Mouse (Mus musculus): Measurements from ENCODE around the gene Rgn. TPM values are rescaled to one million over a fixed set of nuclear protein-coding genes. Genes with fewer than 3 reads are reported as not detected.

The Rgn gene
- polyA plus RNA-seq, 2 experiments = 0.20 to 0.26 TPM

- no peak overlapping the region for H3K4me3 ChIP-seq (replicated peaks; ENCODE audit: low read length)
- no peaks in the 10 kb centered on the region for H3K9me3 ChIP-seq (ENCODE audit: control insufficient read depth, low read length)
- H3K27me3 ChIP-seq (ENCODE audit: control insufficient read depth, insufficient read depth, low read length) = no peaks in the 10 kb centered on the region
- DNase-seq (ENCODE audit: low spot score) (no peak), ATAC-seq (ENCODE audit: low FRiP score, low read depth) (no peak)
- no peak overlapping the region for H3K9ac ChIP-seq (ENCODE audit: low read depth, low read length, severe bottlenecking)
- 78% methylated on average over 4 of the region's 4 CpGs for WGBS
- no peaks in the 10 kb centered on the region for H3K4me1 ChIP-seq (ENCODE audit: control insufficient read depth, insufficient read depth, low read length)
- no peak overlapping the region for H3K27ac ChIP-seq (replicated peaks; ENCODE audit: low read depth, low read length)
- H3K4me2 ChIP-seq (replicated peaks; ENCODE audit: low read depth, low read length, severe bottlenecking) = no peak overlapping the region
- no peaks in the 10 kb centered on the region for H3K36me3 ChIP-seq (ENCODE audit: control insufficient read depth, insufficient read depth, low read length)
- TF ChIP-seq POLR2A (IDR thresholded peaks at IDR 0.05; ENCODE audit: borderline replicate concordance, extremely low read depth, insufficient read depth, insufficient read length) = no peak
Observed at GRCm38 (mm10) chrX:20563941-20564340, 14.4 kb downstream of the Rgn start.

GRCm38 (mm10) chrX:20571024-20571423 is 21.4 kb downstream of the Rgn start:
- Histone ChIP-seq H3K9ac (ENCODE audit: low read depth, low read length, severe bottlenecking) (no peak overlapping the region), H3K27ac (replicated peaks; ENCODE audit: low read depth, low read length) (no peak overlapping the region), H3K4me3 (replicated peaks; ENCODE audit: low read length) (no peak overlapping the region), H3K36me3 (ENCODE audit: control insufficient read depth, insufficient read depth, low read length) (no peaks in the 10 kb centered on the region), H3K4me2 (replicated peaks; ENCODE audit: low read depth, low read length, severe bottlenecking) (no peak overlapping the region), H3K4me1 (ENCODE audit: control insufficient read depth, insufficient read depth, low read length) (no peaks in the 10 kb centered on the region), H3K9me3 (ENCODE audit: control insufficient read depth, low read length) (no peaks in the 10 kb centered on the region), H3K27me3 (ENCODE audit: control insufficient read depth, insufficient read depth, low read length) (no peaks in the 10 kb centered on the region)
- DNase-seq (ENCODE audit: low spot score) (peak; percentile 5), ATAC-seq (ENCODE audit: low FRiP score, low read depth) (no peak)
- TF ChIP-seq POLR2A (IDR thresholded peaks at IDR 0.05; ENCODE audit: borderline replicate concordance, extremely low read depth, insufficient read depth, insufficient read length) = no peak
- 50% methylated on average over 2 of the region's 2 CpGs for WGBS

- Histone ChIP-seq H3K36me3 (ENCODE audit: control insufficient read depth, insufficient read depth, low read length) (no peaks in the 10 kb centered on the region), H3K27ac (replicated peaks; ENCODE audit: low read depth, low read length) (no peak overlapping the region), H3K4me2 (replicated peaks; ENCODE audit: low read depth, low read length, severe bottlenecking) (no peak overlapping the region), H3K27me3 (ENCODE audit: control insufficient read depth, insufficient read depth, low read length) (no peaks in the 10 kb centered on the region), H3K9ac (ENCODE audit: low read depth, low read length, severe bottlenecking) (no peak overlapping the region), H3K4me3 (replicated peaks; ENCODE audit: low read length) (no peak overlapping the region), H3K9me3 (ENCODE audit: control insufficient read depth, low read length) (no peaks in the 10 kb centered on the region), H3K4me1 (ENCODE audit: control insufficient read depth, insufficient read depth, low read length) (no peaks in the 10 kb centered on the region)
- ATAC-seq (ENCODE audit: low FRiP score, low read depth) (no peak), DNase-seq (ENCODE audit: low spot score) (no peak)
- 65% methylated on average over 9 of the region's 9 CpGs for WGBS
- TF ChIP-seq POLR2A (IDR thresholded peaks at IDR 0.05; ENCODE audit: borderline replicate concordance, extremely low read depth, insufficient read depth, insufficient read length) = no peak
Observed at GRCm38 (mm10) chrX:20572683-20573082, 23.1 kb downstream of the Rgn start.

- H3K4me2 ChIP-seq (replicated peaks; ENCODE audit: low read depth, low read length, severe bottlenecking) = no peak overlapping the region
- H3K4me3 ChIP-seq (replicated peaks; ENCODE audit: low read length) = no peak overlapping the region
- no peaks in the 10 kb centered on the region for H3K27me3 ChIP-seq (ENCODE audit: control insufficient read depth, insufficient read depth, low read length)
- ATAC-seq (ENCODE audit: low FRiP score, low read depth) (no peak), DNase-seq (ENCODE audit: low spot score) (no peak)
- H3K4me1 ChIP-seq (ENCODE audit: control insufficient read depth, insufficient read depth, low read length) = no peaks in the 10 kb centered on the region
- TF ChIP-seq POLR2A (IDR thresholded peaks at IDR 0.05; ENCODE audit: borderline replicate concordance, extremely low read depth, insufficient read depth, insufficient read length) = no peak
- no peaks in the 10 kb centered on the region for H3K9me3 ChIP-seq (ENCODE audit: control insufficient read depth, low read length)
- no peaks in the 10 kb centered on the region for H3K36me3 ChIP-seq (ENCODE audit: control insufficient read depth, insufficient read depth, low read length)
- no peak overlapping the region for H3K9ac ChIP-seq (ENCODE audit: low read depth, low read length, severe bottlenecking)
- H3K27ac ChIP-seq (replicated peaks; ENCODE audit: low read depth, low read length) = no peak overlapping the region
- 78% methylated on average over 4 of the region's 4 CpGs for WGBS
Observed at GRCm38 (mm10) chrX:20573927-20574326, 24.3 kb downstream of the Rgn start.

- no peak for TF ChIP-seq POLR2A (IDR thresholded peaks at IDR 0.05; ENCODE audit: borderline replicate concordance, extremely low read depth, insufficient read depth, insufficient read length)
- Histone ChIP-seq H3K9me3 (ENCODE audit: control insufficient read depth, low read length) (no peaks in the 10 kb centered on the region), H3K9ac (ENCODE audit: low read depth, low read length, severe bottlenecking) (no peak overlapping the region), H3K27me3 (ENCODE audit: control insufficient read depth, insufficient read depth, low read length) (no peaks in the 10 kb centered on the region), H3K4me2 (replicated peaks; ENCODE audit: low read depth, low read length, severe bottlenecking) (no peak overlapping the region), H3K4me1 (ENCODE audit: control insufficient read depth, insufficient read depth, low read length) (no peaks in the 10 kb centered on the region), H3K4me3 (replicated peaks; ENCODE audit: low read length) (no peak overlapping the region), H3K36me3 (ENCODE audit: control insufficient read depth, insufficient read depth, low read length) (no peaks in the 10 kb centered on the region), H3K27ac (replicated peaks; ENCODE audit: low read depth, low read length) (no peak overlapping the region)
- DNase-seq (ENCODE audit: low spot score) (peak; percentile 12), ATAC-seq (ENCODE audit: low FRiP score, low read depth) (no peak)
- WGBS = 21% methylated on average over 4 of the region's 4 CpGs
Observed at GRCm38 (mm10) chrX:20587968-20588367, 38.4 kb downstream of the Rgn start.

- 87% methylated on average over 4 of the region's 4 CpGs for WGBS
- no peak for TF ChIP-seq POLR2A (IDR thresholded peaks at IDR 0.05; ENCODE audit: borderline replicate concordance, extremely low read depth, insufficient read depth, insufficient read length)
Observed at GRCm38 (mm10) chrX:20608500-20608899, 58.9 kb downstream of the Rgn start.

More at GRCm38 (mm10) chrX:20608500-20608899, 58.9 kb downstream of the Rgn start:
- H3K4me1 ChIP-seq (ENCODE audit: control insufficient read depth, insufficient read depth, low read length) = no peaks in the 10 kb centered on the region
- no peak overlapping the region for H3K9ac ChIP-seq (ENCODE audit: low read depth, low read length, severe bottlenecking)
- no peaks in the 10 kb centered on the region for H3K27me3 ChIP-seq (ENCODE audit: control insufficient read depth, insufficient read depth, low read length)
- ATAC-seq (ENCODE audit: low FRiP score, low read depth) = no peak
- H3K4me3 ChIP-seq (replicated peaks; ENCODE audit: low read length) = no peak overlapping the region
- no peaks in the 10 kb centered on the region for H3K36me3 ChIP-seq (ENCODE audit: control insufficient read depth, insufficient read depth, low read length)
- no peaks in the 10 kb centered on the region for H3K9me3 ChIP-seq (ENCODE audit: control insufficient read depth, low read length)
- H3K27ac ChIP-seq (replicated peaks; ENCODE audit: low read depth, low read length) = no peak overlapping the region
- no peak for DNase-seq (ENCODE audit: low spot score)
- no peak overlapping the region for H3K4me2 ChIP-seq (replicated peaks; ENCODE audit: low read depth, low read length, severe bottlenecking)

Other genes starting within 250 kb of the Rgn start
- gene Rp2, start 185.3 kb upstream of the Rgn start, polyA plus RNA-seq (2012; rRNA removed) = 10.0 and 11.9 TPM in 2 replicates
- 14.3 and 16.8 TPM in 2 replicates for gene Rp2, start 185.3 kb upstream of the Rgn start, polyA plus RNA-seq (2014; fragmentation: Nextera tagmentation; extraction: Ambion mirVana)
- 3.3 and 4.3 TPM in 2 replicates for gene Jade3, start 124.1 kb upstream of the Rgn start, polyA plus RNA-seq (2012; rRNA removed)
- gene Jade3, start 124.1 kb upstream of the Rgn start, polyA plus RNA-seq (2014; fragmentation: Nextera tagmentation; extraction: Ambion mirVana) = 6.2 and 7.3 TPM in 2 replicates
- 73.6 and 86.5 TPM in 2 replicates for gene Rbm10, start 67.7 kb downstream of the Rgn start, polyA plus RNA-seq (2012; rRNA removed)
- 51.7 and 56.8 TPM in 2 replicates for gene Rbm10, start 67.7 kb downstream of the Rgn start, polyA plus RNA-seq (2014; fragmentation: Nextera tagmentation; extraction: Ambion mirVana)
- 133 and 173 TPM in 2 replicates for gene Ndufb11, start 67.8 kb downstream of the Rgn start, polyA plus RNA-seq (2012; rRNA removed)
- gene Ndufb11, start 67.8 kb downstream of the Rgn start, polyA plus RNA-seq (2014; fragmentation: Nextera tagmentation; extraction: Ambion mirVana) = 249 and 262 TPM in 2 replicates
- gene Uba1, start 108.5 kb downstream of the Rgn start, polyA plus RNA-seq (2012; rRNA removed) = 246 and 331 TPM in 2 replicates
- 181 and 183 TPM in 2 replicates for gene Uba1, start 108.5 kb downstream of the Rgn start, polyA plus RNA-seq (2014; fragmentation: Nextera tagmentation; extraction: Ambion mirVana)
- gene Cdk16, start 138.2 kb downstream of the Rgn start, polyA plus RNA-seq (2012; rRNA removed) = 256 and 298 TPM in 2 replicates
- gene Cdk16, start 138.2 kb downstream of the Rgn start, polyA plus RNA-seq (2014; fragmentation: Nextera tagmentation; extraction: Ambion mirVana) = 102 and 109 TPM in 2 replicates
- gene Usp11, start 154.1 kb downstream of the Rgn start, polyA plus RNA-seq (2012; rRNA removed) = 78.3 and 87.0 TPM in 2 replicates
- 43.5 and 49.7 TPM in 2 replicates for gene Usp11, start 154.1 kb downstream of the Rgn start, polyA plus RNA-seq (2014; fragmentation: Nextera tagmentation; extraction: Ambion mirVana)
- gene Araf, start 248.0 kb downstream of the Rgn start, polyA plus RNA-seq (2012; rRNA removed) = 196 and 236 TPM in 2 replicates
- 87.1 and 97.1 TPM in 2 replicates for gene Araf, start 248.0 kb downstream of the Rgn start, polyA plus RNA-seq (2014; fragmentation: Nextera tagmentation; extraction: Ambion mirVana)